Mouse (Mus musculus) midbrain, postnatal 0 days (tissue): ENCODE data around the gene Mgll. TPM values are rescaled to one million over a fixed set of nuclear protein-coding genes. Genes with fewer than 3 reads are reported as not detected.

Source experiments
- ATAC-seq: fragments of 200-750 bp; cut with Nextera tagmentation; 2 replicates; pipeline ENCODE4 v1.8.0; 2017; ENCODE audit warnings: moderate number of reproducible peaks, mild to moderate bottlenecking, moderate TSS enrichment, moderate library complexity; ENCODE audit not compliant: low FRiP score
- DNase-seq: peaks from one replicate; pipeline ENCODE4 v3.0.0-alpha.2; 2015; ENCODE audit warnings: low spot score
- H3K27ac ChIP-seq: fragments of 300-500 bp; sonication (generic); 2 replicates; pipeline ENCODE4 v1.5.1; 2014; ENCODE audit warnings: low read depth, mild to moderate bottlenecking, low read length, mixed read lengths
- H3K27me3 ChIP-seq: fragments of 300-500 bp; sonication (generic); 2 replicates; pipeline ENCODE4 v1.6.1; 2014; ENCODE audit warnings: low read length, control low read depth, mixed read lengths; ENCODE audit not compliant: insufficient read depth
- H3K36me3 ChIP-seq: fragments of 300-500 bp; sonication (generic); 2 replicates; pipeline ENCODE4 v1.6.1; 2014; ENCODE audit warnings: low read length, control low read depth, mixed read lengths; ENCODE audit not compliant: insufficient read depth
- H3K4me1 ChIP-seq: fragments of 300-500 bp; sonication (generic); 2 replicates; pipeline ENCODE4 v1.6.1; 2014; ENCODE audit warnings: mild to moderate bottlenecking, control low read depth, antibody characterized with exemption, low read length, mixed read lengths; ENCODE audit not compliant: insufficient read depth
- H3K4me2 ChIP-seq: fragments of 300-500 bp; sonication (generic); 2 replicates; pipeline ENCODE4 v1.6.1; 2014; ENCODE audit warnings: low read depth, mild to moderate bottlenecking, low read length, mixed read lengths; ENCODE audit not compliant: poor library complexity, severe bottlenecking
- H3K4me3 ChIP-seq: fragments of 300-500 bp; sonication (generic); 2 replicates; pipeline ENCODE4 v1.5.1; 2014; ENCODE audit warnings: low read depth, mild to moderate bottlenecking, low read length, moderate library complexity
- H3K9ac ChIP-seq: fragments of 300-500 bp; sonication (generic); replicated peaks from 2 replicates; pipeline ENCODE4 v1.6.1; 2014; ENCODE audit warnings: mild to moderate bottlenecking, low read length, moderate library complexity, mixed read lengths; ENCODE audit not compliant: poor library complexity, severe bottlenecking
- H3K9me3 ChIP-seq: fragments of 300-500 bp; sonication (generic); 2 replicates; pipeline ENCODE4 v1.6.1; 2016; ENCODE audit warnings: low read length, control low read depth
- CTCF ChIP-seq: IDR thresholded peaks from 2 replicates; pipeline ENCODE4 v1.5.1; 2016; ENCODE audit warnings: antibody characterized with exemption, mild to moderate bottlenecking
- WGBS: fragments of 180-500 bp; shearing (Covaris S2); extraction: QIAGEN DNeasy Blood & Tissue Kit; methylation state at CpG from one replicate; pipeline ENCODE4 v1.1.7; 2014; 5-methylcytosine and 5-hydroxymethylcytosine counted together
- polyA plus RNA-seq: library from polyadenylated mRNA; unstranded; fragments of >200 nt; fragmentation: Nextera tagmentation; extraction: Ambion mirVana; gene quantifications from 2 replicates; pipeline ENCODE4 v1.2.1, GENCODE M21; 2015
- total RNA-seq: library from RNA; depleted of rRNA; stranded (reverse); fragments of >200 nt; gene quantifications from 2 replicates; pipeline ENCODE4 v1.2.3, GENCODE M21; 2014

Mgll gene
- total and polyA plus RNA-seq, 2 experiments from 2014 or later = 50.6 to 62.3 TPM

DNA sequence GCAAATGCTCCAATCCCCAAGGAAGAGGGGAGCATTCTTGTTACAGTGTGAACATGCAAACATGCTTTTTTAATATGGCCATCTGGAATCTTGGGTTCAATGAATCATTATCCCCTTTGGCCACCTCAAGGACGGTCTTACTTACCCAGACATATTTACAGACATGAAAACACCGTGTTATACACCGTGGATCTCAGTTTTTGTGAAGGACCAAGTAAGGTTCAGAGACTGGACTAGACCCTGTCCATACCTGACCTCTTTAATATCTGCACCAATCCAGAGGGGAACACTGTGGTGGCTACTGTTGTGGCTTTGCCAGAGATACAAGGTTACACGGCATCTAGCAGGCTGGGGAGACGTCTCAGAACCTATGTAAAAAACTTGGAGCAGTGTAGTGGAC is 4.3 kb downstream of the Mgll start:
- Histone ChIP-seq H3K4me3 (no peak overlapping the region), H3K36me3 (no peaks in the 10 kb centered on the region), H3K4me2 (no peak overlapping the region), H3K9me3 (no peaks in the 10 kb centered on the region), H3K9ac (no peak overlapping the region), H3K27me3 (no peaks in the 10 kb centered on the region), H3K27ac (no peak overlapping the region), H3K4me1 (peaks cover 8% of the 10 kb centered on the region)
- TF ChIP-seq CTCF = no peak
- no peak for DNase-seq
- WGBS = 93% methylated on average over 5 of the region's 5 CpGs
- ATAC-seq = no peak

GRCm38 (mm10) chr6:88731211-88731751 is 7.1 kb downstream of the Mgll start:
- WGBS = 84% methylated on average over 11 of the region's 11 CpGs
- DNase-seq (no peak), ATAC-seq (no peak)
- Histone ChIP-seq H3K4me1 (peaks cover 8% of the 10 kb centered on the region), H3K27ac (no peak overlapping the region), H3K36me3 (no peaks in the 10 kb centered on the region), H3K4me2 (no peak overlapping the region), H3K27me3 (no peaks in the 10 kb centered on the region), H3K9ac (no peak overlapping the region), H3K4me3 (no peak overlapping the region), H3K9me3 (no peaks in the 10 kb centered on the region)
- no peak for TF ChIP-seq CTCF

- no peak overlapping the region for H3K9ac ChIP-seq
- DNase-seq (peak; percentile 71), ATAC-seq (no peak)
- H3K27ac ChIP-seq = 0 out of 2 replicates have a peak overlapping the region, but pooled peaks have one; percentile 1
- WGBS = 86% methylated on average over 3 of the region's 3 CpGs
- H3K4me1 ChIP-seq = peaks cover 6% of the 10 kb centered on the region; the same call in 1 of the 2 replicates
- no peak overlapping the region for H3K4me3 ChIP-seq
- TF ChIP-seq CTCF = no peak
- no peak overlapping the region for H3K4me2 ChIP-seq
- H3K9me3 ChIP-seq = no peaks in the 10 kb centered on the region
- H3K27me3 ChIP-seq = no peaks in the 10 kb centered on the region
- no peaks in the 10 kb centered on the region for H3K36me3 ChIP-seq
These were observed 7.8 kb downstream of the Mgll start for GRCm38 (mm10) chr6:88731991-88732390.

- H3K9me3 ChIP-seq = no peaks in the 10 kb centered on the region
- no peak for ATAC-seq
- 0 out of 2 replicates have a peak overlapping the region, but pooled peaks have one; percentile 12 for H3K27ac ChIP-seq
- 48% methylated on average over 17 of the region's 17 CpGs for WGBS
- H3K4me3 ChIP-seq = no peak overlapping the region
- H3K27me3 ChIP-seq = no peaks in the 10 kb centered on the region
- H3K36me3 ChIP-seq = no peaks in the 10 kb centered on the region
- DNase-seq = no peak
- H3K9ac ChIP-seq = no peak overlapping the region
- H3K4me1 ChIP-seq = peaks cover 6% of the 10 kb centered on the region; the same call in 1 of the 2 replicates
- no peak overlapping the region for H3K4me2 ChIP-seq
- no peak for TF ChIP-seq CTCF
These were observed 8.7 kb downstream of the Mgll start for GRCm38 (mm10) chr6:88732643-88733613.

DNA sequence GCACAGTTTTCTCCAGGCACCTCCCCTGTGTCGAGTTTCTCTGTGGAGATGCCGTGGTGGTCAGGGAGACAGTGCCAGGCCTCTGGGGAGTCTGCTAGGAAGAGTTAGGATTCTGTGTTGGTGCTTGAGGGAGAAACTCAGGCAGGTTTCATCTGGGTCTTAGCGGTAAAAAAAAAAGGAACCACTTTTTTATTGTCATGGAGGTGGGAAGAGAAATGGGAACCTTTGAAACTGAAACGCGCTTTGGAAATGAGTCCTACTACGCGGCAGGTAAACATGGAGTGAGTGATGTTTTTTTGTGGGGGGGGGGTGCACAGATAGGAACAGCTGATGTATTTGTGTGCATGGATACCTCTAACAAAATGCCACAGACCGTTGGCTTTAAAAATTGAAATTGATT is 12.1 kb downstream of the Mgll start:
- TF ChIP-seq CTCF = no peak
- WGBS = 80% methylated on average over 8 of the region's 8 CpGs
- no peak overlapping the region for H3K4me3 ChIP-seq
- H3K36me3 ChIP-seq = no peaks in the 10 kb centered on the region
- DNase-seq (no peak), ATAC-seq (no peak)
- no peak overlapping the region for H3K4me2 ChIP-seq
- H3K9me3 ChIP-seq = no peaks in the 10 kb centered on the region
- no peak overlapping the region for H3K9ac ChIP-seq
- H3K27me3 ChIP-seq = no peaks in the 10 kb centered on the region
- peaks cover 6% of the 10 kb centered on the region; the same call in 1 of the 2 replicates for H3K4me1 ChIP-seq
- H3K27ac ChIP-seq = no peak overlapping the region
